Comparison of ENCODE assay signal across 12 mouse cellular contexts in genomic region chr2:32964659-32965457, GRCm38 (mm10). TPM values are rescaled to one million over a fixed set of nuclear protein-coding genes. Genes with fewer than 3 reads are reported as not detected.
DNase-seq lines count a peak whose midpoint lies in the region; ATAC-seq lines count a peak whose summit lies in the region.
"Had no signal": no experiment of that assay in that cellular context is flagged by ENCODE, and none has a peak within 500 bp of the region (broad histone marks: within the 10 kb centered on the region; RNA-seq: fewer than 3 reads in every experiment).

No protein-coding gene starts in this region.

- peaks cover 61% of the 10 kb centered on the region for H3K4me1 ChIP-seq in kidney, embryonic 15.5 days
- peaks cover 58% of the 10 kb centered on the region for H3K4me1 ChIP-seq in embryonic facial prominence, embryonic 10.5 days
- peaks cover 80% of the 10 kb centered on the region for H3K4me1 ChIP-seq in liver, embryonic 15.5 days (replicated peaks)
- H3K4me1 ChIP-seq in hindbrain, embryonic 12.5 days, result peaks cover 40% of the 10 kb centered on the region

- H3K27ac ChIP-seq in kidney, embryonic 15.5 days, result peak overlapping the region; percentile 46
- H3K27ac ChIP-seq in embryonic facial prominence, embryonic 10.5 days (replicated peaks), result no peak overlapping the region
- peak overlapping the region; percentile 84 for H3K27ac ChIP-seq in liver, embryonic 15.5 days (replicated peaks)
- no peak overlapping the region for H3K27ac ChIP-seq in hindbrain, embryonic 12.5 days

- H3K9me3 ChIP-seq in kidney, embryonic 15.5 days (replicated peaks), result no peaks in the 10 kb centered on the region
- H3K9me3 ChIP-seq in embryonic facial prominence, embryonic 10.5 days, result no peaks in the 10 kb centered on the region
- no peaks in the 10 kb centered on the region for H3K9me3 ChIP-seq in liver, embryonic 15.5 days (replicated peaks)
- H3K9me3 ChIP-seq in hindbrain, embryonic 12.5 days (replicated peaks), result no peaks in the 10 kb centered on the region

- no peak overlapping the region for H3K9ac ChIP-seq in kidney, embryonic 15.5 days
- peak overlapping the region; percentile 30; the same call in 1 of the 2 replicates for H3K9ac ChIP-seq in liver, embryonic 15.5 days
- no peak overlapping the region for H3K9ac ChIP-seq in hindbrain, embryonic 12.5 days

- DNase-seq in kidney, adult 8-10 months, result no peak
- peak; percentile 47 for DNase-seq in ES-CJ7 (ENCODE audit: low read depth, low spot score)
- DNase-seq in embryonic facial prominence, embryonic 10.5 days (ENCODE audit: low spot score), result peak; percentile 23
- DNase-seq in gastrocnemius, postnatal 36 days, result no peak
- no peak for DNase-seq in gastrocnemius, postnatal 4 days (ENCODE audit: low spot score in 2 of 2)
- DNase-seq: cerebellum, adult 18-20 months; heart, postnatal 36 days; layer of hippocampus, adult 9-11 months; right cerebral cortex, postnatal 25 days had no signal

- H3K4me3 ChIP-seq in kidney, embryonic 15.5 days (replicated peaks), result peak overlapping the region; percentile 8; the same call in 1 of the 2 replicates
- peak overlapping the region; percentile 88 for H3K4me3 ChIP-seq in embryonic facial prominence, embryonic 10.5 days
- 0 out of 2 replicates have a peak overlapping the region, but pooled peaks have one; percentile 71 for H3K4me3 ChIP-seq in liver, embryonic 15.5 days (replicated peaks)
- no peak overlapping the region for H3K4me3 ChIP-seq in hindbrain, embryonic 12.5 days

- WGBS in kidney, embryonic 15.5 days, result 34% methylated on average over 10 of the region's 10 CpGs
- 26% methylated on average over 10 of the region's 10 CpGs for whole genome bisulfite sequencing in embryonic facial prominence, embryonic 10.5 days
- WGBS in liver, embryonic 15.5 days (ENCODE audit: insufficient replicate concordance), result 28% methylated on average over 10 of the region's 10 CpGs
- 26% methylated on average over 10 of the region's 10 CpGs for WGBS in hindbrain, embryonic 12.5 days

- no peak for ATAC-seq in kidney, embryonic 15.5 days (replicated peaks; ENCODE audit: low FRiP score)
- ATAC-seq in liver, embryonic 15.5 days (ENCODE audit: insufficient read depth), result no peak
- ATAC-seq in hindbrain, embryonic 12.5 days (ENCODE audit: low FRiP score), result no peak

- H3K27me3 ChIP-seq in kidney, embryonic 15.5 days, result no peaks in the 10 kb centered on the region
- no peaks in the 10 kb centered on the region for H3K27me3 ChIP-seq in embryonic facial prominence, embryonic 10.5 days (replicated peaks; ENCODE audit: low read depth, poor library complexity, severe bottlenecking)
- H3K27me3 ChIP-seq in liver, embryonic 15.5 days, result no peaks in the 10 kb centered on the region
- no peaks in the 10 kb centered on the region for H3K27me3 ChIP-seq in hindbrain, embryonic 12.5 days

- peaks cover 27% of the 10 kb centered on the region for H3K36me3 ChIP-seq in kidney, embryonic 15.5 days
- peaks cover 31% of the 10 kb centered on the region for H3K36me3 ChIP-seq in embryonic facial prominence, embryonic 10.5 days (replicated peaks)
- H3K36me3 ChIP-seq in liver, embryonic 15.5 days (replicated peaks), result peaks cover 26% of the 10 kb centered on the region
- peaks cover 20% of the 10 kb centered on the region for H3K36me3 ChIP-seq in hindbrain, embryonic 12.5 days

- H3K4me2 ChIP-seq in kidney, embryonic 15.5 days, result peak overlapping the region; percentile 68
- peak overlapping the region; percentile 97; the same call in 1 of the 2 replicates for H3K4me2 ChIP-seq in liver, embryonic 15.5 days
- no peak overlapping the region for H3K4me2 ChIP-seq in hindbrain, embryonic 12.5 days (replicated peaks)

- intact Hi-C loops in gastrocnemius, postnatal 36 days (cut with DNase I), result no loop called here

RNA-seq across cellular contexts. Expression of gene Lrsam1, which starts 3.4 kb away (rescaled TPM):
- polyA plus RNA-seq in kidney, embryonic 15.5 days (2015; fragmentation: Nextera tagmentation; extraction: Ambion mirVana), result 11.2 and 12.2 TPM in 2 replicates
- 7.8 and 8.9 TPM in 2 replicates for polyA plus RNA-seq in embryonic facial prominence, embryonic 10.5 days (2016; fragmentation: Nextera tagmentation; extraction: Ambion mirVana)
- polyA plus RNA-seq in liver, embryonic 15.5 days (2015; fragmentation: Nextera tagmentation; extraction: Ambion mirVana), result 2.0 and 2.5 TPM in 2 replicates
- total RNA-seq in gastrocnemius, postnatal 36 days (2021), result 1 to 10 TPM; 9.1 to 9.4 TPM
- polyA plus RNA-seq in hindbrain, embryonic 12.5 days (2016; fragmentation: Nextera tagmentation; extraction: Ambion mirVana), result 19.0 and 22.0 TPM in 2 replicates
- total RNA-seq in gastrocnemius, postnatal 4 days (2021), result 10 to 100 TPM; 20.0 to 22.0 TPM

RNA-seq across cellular contexts. Expression of gene Rpl12, which starts 3.5 kb away (rescaled TPM):
- polyA plus RNA-seq in kidney, embryonic 15.5 days (2015; fragmentation: Nextera tagmentation; extraction: Ambion mirVana), result 204 and 210 TPM in 2 replicates
- polyA plus RNA-seq in embryonic facial prominence, embryonic 10.5 days (2016; fragmentation: Nextera tagmentation; extraction: Ambion mirVana), result 196 and 200 TPM in 2 replicates
- 79.8 and 80.2 TPM in 2 replicates for polyA plus RNA-seq in liver, embryonic 15.5 days (2015; fragmentation: Nextera tagmentation; extraction: Ambion mirVana)
- total RNA-seq in gastrocnemius, postnatal 36 days (2021), result 10 to 100 TPM; 45.3 to 75.3 TPM
- 101 and 114 TPM in 2 replicates for polyA plus RNA-seq in hindbrain, embryonic 12.5 days (2016; fragmentation: Nextera tagmentation; extraction: Ambion mirVana)
- 100 to 1,000 TPM; 212 to 221 TPM for total RNA-seq in gastrocnemius, postnatal 4 days (2021)

RNA-seq across cellular contexts. Expression of gene Slc2a8, which starts 17.0 kb away (rescaled TPM):
- polyA plus RNA-seq in kidney, embryonic 15.5 days (2015; fragmentation: Nextera tagmentation; extraction: Ambion mirVana), result 28.9 and 30.6 TPM in 2 replicates
- polyA plus RNA-seq in embryonic facial prominence, embryonic 10.5 days (2016; fragmentation: Nextera tagmentation; extraction: Ambion mirVana), result 19.7 and 21.5 TPM in 2 replicates
- 9.1 and 10.4 TPM in 2 replicates for polyA plus RNA-seq in liver, embryonic 15.5 days (2015; fragmentation: Nextera tagmentation; extraction: Ambion mirVana)
- 1 to 10 TPM; 9.1 to 10.0 TPM for total RNA-seq in gastrocnemius, postnatal 36 days (2021)
- polyA plus RNA-seq in hindbrain, embryonic 12.5 days (2016; fragmentation: Nextera tagmentation; extraction: Ambion mirVana), result 22.4 and 23.9 TPM in 2 replicates
- 1 to 10 TPM; 8.8 to 9.7 TPM for total RNA-seq in gastrocnemius, postnatal 4 days (2021)

Comparison
In these comparisons a context has a peak if more than half of its experiments do, and no peak if none do; other contexts are left out.
1. H3K27ac ChIP-seq: peak in kidney, embryonic 15.5 days (single experiment) and liver, embryonic 15.5 days (single experiment); none in embryonic facial prominence, embryonic 10.5 days (single experiment) and hindbrain, embryonic 12.5 days (single experiment).
2. DNase-seq: peak in ES-CJ7 (single experiment) and embryonic facial prominence, embryonic 10.5 days (single experiment); none in kidney, adult 8-10 months (0 of 2), gastrocnemius, postnatal 36 days (0 of 2) and gastrocnemius, postnatal 4 days (0 of 2).